Mouse (Mus musculus) neutrophil, adult 5-6 weeks (primary cell): ENCODE results near the gene Pnmal2. TPM values are rescaled to one million over a fixed set of nuclear protein-coding genes. Genes with fewer than 3 reads are reported as not detected.

ENCODE experiments used
- total RNA-seq: library from RNA; stranded (forward); fragments of 200-1000 nt; gene quantifications from 2 replicates; pipeline ENCODE4 v1.2.3, GENCODE M21; 2017

Gene Pnmal2
- total RNA-seq, 1 experiment from 2014 or later: not detected

Other genes with a start within 250 kb of the Pnmal2 start
- gene Ceacam9, start 222.8 kb upstream of the Pnmal2 start, total RNA-seq: not detected in 2 replicates
- gene Ap2s1, start 206.3 kb upstream of the Pnmal2 start, total RNA-seq: 40.2 and 47.9 TPM in 2 replicates
- 119 and 128 TPM in 2 replicates for gene Slc1a5, start 163.3 kb upstream of the Pnmal2 start, total RNA-seq
- gene Strn4, start 128.8 kb upstream of the Pnmal2 start, total RNA-seq: 105 and 107 TPM in 2 replicates
- 14.2 and 14.3 TPM in 2 replicates for gene Fkrp, start 128.0 kb upstream of the Pnmal2 start, total RNA-seq
- 108 and 122 TPM in 2 replicates for gene Prkd2, start 101.8 kb upstream of the Pnmal2 start, total RNA-seq
- gene Dact3, start 69.4 kb upstream of the Pnmal2 start, total RNA-seq: 0.12 TPM in 1 of 2 replicates, not detected in the other
- not detected in 2 replicates for gene Gng8, start 52.9 kb upstream of the Pnmal2 start, total RNA-seq
- 1.7 and 2.8 TPM in 2 replicates for gene Ptgir, start 38.2 kb upstream of the Pnmal2 start, total RNA-seq
- gene Calm3, start 20.6 kb upstream of the Pnmal2 start, total RNA-seq: 230 and 273 TPM in 2 replicates
- gene Pnmal1, start 15.0 kb downstream of the Pnmal2 start, total RNA-seq: 0.12 TPM in 1 of 2 replicates, not detected in the other
- gene Gm42372, start 38.4 kb downstream of the Pnmal2 start, total RNA-seq: 0.35 and 0.49 TPM in 2 replicates
- gene Ccdc8, start 48.0 kb downstream of the Pnmal2 start, total RNA-seq: not detected in 2 replicates
- gene Ppp5c, start 83.2 kb downstream of the Pnmal2 start, total RNA-seq: 50.3 and 54.0 TPM in 2 replicates
- not detected in 2 replicates for gene Hif3a, start 117.7 kb downstream of the Pnmal2 start, total RNA-seq
- 0.35 and 0.74 TPM in 2 replicates for gene Psg16, start 129.4 kb downstream of the Pnmal2 start, total RNA-seq
- gene Ceacam3, start 205.6 kb downstream of the Pnmal2 start, total RNA-seq: not detected in 2 replicates